Comparison of ENCODE assay signal across 8 mouse cellular contexts in the genomic region with DNA sequence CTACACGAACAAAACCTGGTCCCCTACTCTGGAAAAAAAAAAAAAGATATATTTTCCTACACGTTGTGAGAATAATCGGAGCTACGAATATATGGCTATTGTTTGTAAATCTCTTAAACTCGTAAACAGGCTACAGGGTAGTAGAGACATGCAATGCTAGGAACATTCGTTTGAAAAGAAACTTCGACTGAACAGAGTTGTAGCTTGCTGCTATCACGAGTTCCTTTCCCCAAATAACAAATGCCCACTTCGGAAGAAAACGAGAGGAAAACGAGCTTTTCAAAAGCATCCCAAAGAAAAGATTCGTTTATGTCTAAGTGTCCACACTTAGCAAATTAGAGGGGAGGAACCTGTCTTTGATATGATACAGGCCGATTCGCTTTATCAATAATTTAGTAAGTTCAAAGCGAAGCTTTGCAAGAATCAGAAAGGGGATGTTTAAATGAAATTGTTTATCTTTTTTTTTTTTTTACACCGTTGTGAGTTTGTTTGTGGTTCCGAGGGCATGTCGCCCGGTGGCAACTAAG. TPM values are rescaled to one million over a fixed set of nuclear protein-coding genes. Genes with fewer than 3 reads are reported as not detected.
DNase-seq lines count a peak whose midpoint lies in the region; ATAC-seq and TF ChIP-seq lines count a peak whose summit lies in the region.

No protein-coding gene starts in this region.

- no peaks in the 10 kb centered on the region for H3K36me3 ChIP-seq in heart, embryonic 11.5 days (ENCODE audit: control insufficient read depth, insufficient read depth, low read length)
- no peaks in the 10 kb centered on the region for H3K36me3 ChIP-seq in forebrain, postnatal 0 days (ENCODE audit: insufficient read depth)
- H3K36me3 ChIP-seq in midbrain, embryonic 10.5 days = peaks cover 16% of the 10 kb centered on the region
- no peaks in the 10 kb centered on the region for H3K36me3 ChIP-seq in thymus, adult 2 months (ENCODE audit: control insufficient read depth, insufficient read depth, low read length)

- peak overlapping the region; percentile 63; the same call in 1 of the 2 replicates for H3K4me3 ChIP-seq in heart, embryonic 11.5 days (ENCODE audit: low read depth, low read length)
- peak overlapping the region; percentile 57; the same call in 1 of the 2 replicates for H3K4me3 ChIP-seq in forebrain, postnatal 0 days (ENCODE audit: low read depth, low read length)
- H3K4me3 ChIP-seq in midbrain, embryonic 10.5 days = peak overlapping the region; percentile 87
- H3K4me3 ChIP-seq in thymus, adult 2 months (ENCODE audit: control insufficient read depth, insufficient read depth, low read length) = no peak overlapping the region

- peaks cover 67% of the 10 kb centered on the region for H3K27me3 ChIP-seq in heart, embryonic 11.5 days (ENCODE audit: control insufficient read depth, insufficient read depth, low read length)
- H3K27me3 ChIP-seq in forebrain, postnatal 0 days (ENCODE audit: insufficient read depth, low read length) = no peaks in the 10 kb centered on the region; the same call in none of the 2 replicates
- H3K27me3 ChIP-seq in midbrain, embryonic 10.5 days (ENCODE audit: low read depth, poor library complexity, severe bottlenecking) = peaks cover 74% of the 10 kb centered on the region
- H3K27me3 ChIP-seq in thymus, adult 2 months (ENCODE audit: control insufficient read depth, insufficient read depth, low read length) = peaks cover 28% of the 10 kb centered on the region

- DNase-seq in heart, adult 11 months = no peak
- peak; percentile 44 for DNase-seq in Muller cell, postnatal 12 days (ENCODE audit: inconsistent ontology term)
- DNase-seq in forebrain, postnatal 0 days = peak; percentile 70
- DNase-seq in midbrain, embryonic 10.5 days (ENCODE audit: low spot score) = no peak
- DNase-seq in thymus, adult 2 months = no peak
- no peak for DNase-seq in cerebellum, postnatal 25 days

- no peak for ATAC-seq in heart, embryonic 11.5 days (replicated peaks; ENCODE audit: insufficient number of reproducible peaks, low FRiP score, low TSS enrichment)
- ATAC-seq in forebrain, postnatal 0 days = no peak
- no peak for ATAC-seq in inflammation-experienced regulatory T-cells, adult 6 months

- no peak overlapping the region; the same call in 1 of the 2 replicates for H3K9ac ChIP-seq in heart, embryonic 11.5 days (ENCODE audit: low read depth, low read length)
- H3K9ac ChIP-seq in forebrain, postnatal 0 days = no peak overlapping the region

- WGBS in heart, embryonic 11.5 days (ENCODE audit: insufficient replicate concordance) = 4% methylated on average over 19 of the region's 19 CpGs
- 7% methylated on average over 19 of the region's 19 CpGs for WGBS in forebrain, postnatal 0 days
- WGBS in midbrain, embryonic 10.5 days = 5% methylated on average over 19 of the region's 19 CpGs
- WGBS in thymus, adult 2 months = 9% methylated on average over 19 of the region's 19 CpGs

- H3K4me2 ChIP-seq in heart, embryonic 11.5 days = peak overlapping the region; percentile 87
- H3K4me2 ChIP-seq in forebrain, postnatal 0 days (ENCODE audit: low read depth) = peak overlapping the region; percentile 94

- peaks cover 15% of the 10 kb centered on the region for H3K4me1 ChIP-seq in heart, embryonic 11.5 days (ENCODE audit: control insufficient read depth, insufficient read depth, low read length)
- H3K4me1 ChIP-seq in forebrain, postnatal 0 days (ENCODE audit: insufficient read depth) = no peaks in the 10 kb centered on the region; the same call in 1 of the 2 replicates
- peaks cover 69% of the 10 kb centered on the region for H3K4me1 ChIP-seq in midbrain, embryonic 10.5 days
- H3K4me1 ChIP-seq in thymus, adult 2 months (replicated peaks; ENCODE audit: control insufficient read depth, insufficient read depth, low read length) = no peaks in the 10 kb centered on the region; the same call in 1 of the 2 replicates

- no peak overlapping the region for H3K27ac ChIP-seq in heart, embryonic 11.5 days (ENCODE audit: low read depth, low read length)
- peak overlapping the region; percentile 77; the same call in 1 of the 2 replicates for H3K27ac ChIP-seq in forebrain, postnatal 0 days (ENCODE audit: low read depth, low read length)
- H3K27ac ChIP-seq in midbrain, embryonic 10.5 days (replicated peaks) = peak overlapping the region; percentile 94
- H3K27ac ChIP-seq in thymus, adult 2 months (ENCODE audit: control insufficient read depth, insufficient read depth, low read length) = no peak overlapping the region

- no peaks in the 10 kb centered on the region for H3K9me3 ChIP-seq in heart, embryonic 11.5 days (replicated peaks; ENCODE audit: control insufficient read depth, low read length)
- H3K9me3 ChIP-seq in forebrain, postnatal 0 days (ENCODE audit: low read length) = no peaks in the 10 kb centered on the region
- no peaks in the 10 kb centered on the region for H3K9me3 ChIP-seq in midbrain, embryonic 10.5 days (replicated peaks)

- no peak for TF ChIP-seq CTCF in forebrain, postnatal 0 days (IDR thresholded peaks at IDR 0.05; ENCODE audit: low read depth)
- no peak for TF ChIP-seq CTCF in thymus, adult 2 months (IDR thresholded peaks at IDR 0.05; ENCODE audit: borderline replicate concordance, control insufficient read depth, extremely low read depth, insufficient read depth, low read length, poor library complexity)

- no peak for TF ChIP-seq POLR2A in thymus, adult 2 months (IDR thresholded peaks at IDR 0.05; ENCODE audit: control insufficient read depth, extremely low read depth, insufficient read depth, low read length, poor library complexity)

RNA-seq across cellular contexts. Expression of gene Sox9, which starts 1.6 kb away (rescaled TPM):
- 42.6 and 44.3 TPM in 2 replicates for polyA plus RNA-seq in heart, embryonic 11.5 days (2014; fragmentation: Nextera tagmentation; extraction: Ambion mirVana)
- 5.8 and 6.1 TPM in 2 replicates for total RNA-seq in forebrain, postnatal 0 days (2014; rRNA removed)
- polyA plus RNA-seq in forebrain, postnatal 0 days (2015; fragmentation: Nextera tagmentation; extraction: Ambion mirVana) = 29.8 and 46.6 TPM in 2 replicates
- 61.8 and 108 TPM in 2 replicates for polyA plus RNA-seq in midbrain, embryonic 10.5 days (2016; fragmentation: Nextera tagmentation; extraction: Ambion mirVana)
- polyA plus RNA-seq in inflammation-experienced regulatory T-cells, adult 6 months (2017; shearing (Covaris generic)) = not detected
- 7.1 and 8.5 TPM in 2 replicates for polyA plus RNA-seq in thymus, adult 2 months (2012; rRNA removed)

Comparison
In these comparisons a context has a peak if more than half of its experiments do, and no peak if none do; other contexts are left out.
1. H3K27ac ChIP-seq: peak in forebrain, postnatal 0 days (single experiment) and midbrain, embryonic 10.5 days (single experiment); none in heart, embryonic 11.5 days (single experiment) and thymus, adult 2 months (single experiment).
2. DNase-seq: peak in Muller cell, postnatal 12 days (single experiment) and forebrain, postnatal 0 days (single experiment); none in heart, adult 11 months (single experiment), midbrain, embryonic 10.5 days (single experiment), thymus, adult 2 months (single experiment) and cerebellum, postnatal 25 days (0 of 2).